Mouse (Mus musculus) right cerebral cortex, adult 2 months (tissue): ENCODE results near the gene Rhobtb3.
"Not testable (repeated sequence)": the region's sequence is repeated elsewhere in the genome, so short reads cannot be mapped to it uniquely, and the experiment has no call there.

Experiments used
- DNase-seq, 2 experiments: peaks; one replicate each; pipeline ENCODE4 v3.0.0; 2021 to 2022; ENCODE audit warnings: low spot score in 2 of 2

Gene Rhobtb3

GRCm38 (mm10) chr13:75929071-75929470 is 14.7 kb downstream of the Rhobtb3 start:
- not testable (repeated sequence) for DNase-seq

DNA sequence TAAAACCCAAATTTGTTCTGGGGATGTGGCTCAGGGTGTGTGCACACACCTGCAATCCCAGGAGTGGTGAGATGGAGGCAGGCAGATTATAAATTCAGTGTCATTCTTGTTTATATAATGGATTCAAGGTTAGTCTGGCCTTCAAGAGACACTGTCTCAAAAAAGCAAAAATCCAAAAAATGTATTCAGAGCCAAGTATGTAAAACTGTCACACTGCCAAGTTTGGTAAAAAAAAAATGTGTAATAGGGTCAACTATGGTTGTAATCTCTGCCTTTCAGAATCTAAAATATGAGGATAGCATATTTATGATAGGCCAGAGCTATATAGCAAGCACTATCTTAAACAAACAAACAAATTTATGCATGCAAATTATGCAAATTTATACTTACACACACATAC is 15.8 kb downstream of the Rhobtb3 start:
- no peak for DNase-seq

DNA sequence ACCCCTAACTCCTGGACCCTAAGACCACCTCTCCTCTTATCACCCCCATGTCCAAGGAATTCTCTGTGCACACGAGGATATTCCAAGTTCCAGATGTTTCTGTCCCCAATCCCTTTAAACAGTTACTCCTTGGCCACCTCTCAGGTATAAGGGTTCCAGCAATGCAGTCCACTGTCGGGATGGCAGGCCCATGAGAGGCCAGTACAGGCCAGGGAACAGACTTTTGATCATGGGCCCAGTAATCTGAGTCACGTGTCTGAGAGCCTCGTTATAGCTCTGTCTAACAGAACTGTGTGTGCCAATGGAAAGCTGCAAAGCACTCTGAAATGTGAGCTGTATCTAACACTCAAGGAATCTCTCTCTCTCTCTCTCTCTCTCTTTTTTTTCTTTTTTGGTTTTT is 29.6 kb downstream of the Rhobtb3 start:
- DNase-seq, result no peak

- DNase-seq, result no peak
Observed at GRCm38 (mm10) chr13:75908187-75908586, 35.5 kb downstream of the Rhobtb3 start.

DNA sequence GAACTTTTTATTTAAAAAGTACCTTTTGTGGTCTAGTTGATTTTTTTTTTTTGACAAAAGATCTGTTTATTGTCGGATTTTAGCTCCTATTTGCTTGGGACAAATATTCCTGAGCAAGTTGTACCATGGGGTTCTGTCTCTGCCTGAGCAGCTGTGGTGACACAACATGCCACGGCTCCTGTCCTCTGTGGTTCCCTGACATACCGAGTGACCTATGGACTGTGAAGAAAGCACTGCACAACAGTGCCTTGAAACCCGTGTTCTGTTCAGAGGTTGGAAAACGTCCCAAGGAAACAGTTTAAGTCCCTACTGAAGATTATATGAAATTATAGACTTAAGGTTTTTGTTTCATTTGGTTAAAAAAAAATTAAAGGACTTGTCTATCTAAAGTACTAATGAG is 36.6 kb downstream of the Rhobtb3 start:
- DNase-seq, result no peak

DNA sequence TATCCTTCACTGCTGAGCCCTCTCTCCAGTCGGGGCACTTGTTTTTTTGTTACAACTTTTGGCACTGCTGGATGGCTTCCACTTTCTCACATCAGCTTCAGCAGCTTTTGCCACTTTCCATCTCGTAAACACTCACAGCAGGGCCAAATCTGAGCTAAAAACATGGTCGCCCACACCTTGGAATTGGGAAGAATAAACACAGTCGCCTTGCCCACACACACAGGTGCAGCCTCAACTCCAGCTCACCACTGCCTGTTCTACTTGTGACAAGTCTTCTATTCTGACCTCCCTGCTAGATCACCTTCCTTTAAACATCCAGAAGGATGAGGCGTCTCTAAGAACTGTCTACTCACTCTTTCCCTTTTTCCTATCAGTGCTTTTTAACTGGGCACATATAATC is 39.1 kb downstream of the Rhobtb3 start:
- DNase-seq, result no peak

- DNase-seq, result not testable (repeated sequence)
Observed at GRCm38 (mm10) chr13:75900928-75901327, 42.8 kb downstream of the Rhobtb3 start.

GRCm38 (mm10) chr13:75892876-75893275 is 50.8 kb downstream of the Rhobtb3 start:
- no peak for DNase-seq

DNA sequence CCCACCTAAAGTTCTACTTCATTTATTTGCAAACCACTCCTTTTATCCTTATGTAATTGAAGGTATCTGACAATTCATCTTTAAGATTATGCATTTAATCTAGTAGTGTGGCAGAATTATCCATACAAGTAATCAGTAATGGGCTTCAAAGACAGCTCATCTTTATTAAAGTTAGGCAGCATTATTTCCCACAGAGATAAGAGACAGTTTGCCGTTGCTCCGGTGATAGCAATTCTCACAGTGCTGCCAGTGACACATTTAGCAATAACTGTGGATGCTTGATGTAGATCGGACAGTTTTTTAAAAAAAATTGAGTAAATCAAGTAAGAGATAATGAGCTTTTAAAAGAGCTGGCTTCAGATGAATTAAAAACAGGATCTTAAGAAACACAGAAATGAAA is 51.4 kb downstream of the Rhobtb3 start:
- DNase-seq, result no peak

DNA sequence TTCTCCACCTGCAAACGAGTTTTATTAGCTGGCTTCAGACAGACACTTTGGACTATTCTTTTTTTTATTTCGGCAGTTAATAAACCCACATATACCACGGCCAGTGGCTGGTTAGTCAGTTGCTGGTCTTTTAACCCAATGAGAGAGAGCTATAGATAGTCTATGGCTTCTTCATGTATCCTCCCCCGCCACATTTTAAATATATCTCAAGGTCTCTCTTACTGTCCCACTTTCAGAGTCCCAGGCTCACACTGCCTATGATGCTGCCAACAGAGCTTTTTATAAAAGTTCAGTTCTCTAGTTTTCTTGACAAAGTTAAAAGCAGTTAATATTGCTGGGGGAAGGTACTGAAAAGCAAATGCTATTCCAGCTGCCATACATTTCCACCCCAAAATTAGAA is 51.9 kb downstream of the Rhobtb3 start:
- DNase-seq, result no peak

- DNase-seq, result no peak
Observed at GRCm38 (mm10) chr13:75883792-75884191, 59.9 kb downstream of the Rhobtb3 start.

DNA sequence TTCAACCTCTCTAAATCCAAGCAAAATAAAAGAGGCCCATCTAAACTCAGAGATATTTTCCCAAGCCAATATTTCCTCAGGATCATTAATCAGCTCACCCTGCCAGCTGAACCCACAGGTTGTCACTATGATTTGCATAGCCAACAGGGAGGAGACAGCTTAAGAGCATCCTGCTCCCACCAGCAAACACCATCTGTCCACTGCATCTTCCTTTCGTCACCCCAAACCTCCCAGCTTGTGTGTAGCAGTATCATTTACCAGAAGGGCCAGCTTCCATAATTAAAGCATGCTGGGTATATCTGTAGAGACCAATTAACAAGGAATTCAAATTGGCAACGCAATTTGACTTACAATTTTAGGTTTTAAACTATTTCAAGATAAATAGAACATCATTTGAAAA is 63.2 kb downstream of the Rhobtb3 start:
- no peak for DNase-seq

DNA sequence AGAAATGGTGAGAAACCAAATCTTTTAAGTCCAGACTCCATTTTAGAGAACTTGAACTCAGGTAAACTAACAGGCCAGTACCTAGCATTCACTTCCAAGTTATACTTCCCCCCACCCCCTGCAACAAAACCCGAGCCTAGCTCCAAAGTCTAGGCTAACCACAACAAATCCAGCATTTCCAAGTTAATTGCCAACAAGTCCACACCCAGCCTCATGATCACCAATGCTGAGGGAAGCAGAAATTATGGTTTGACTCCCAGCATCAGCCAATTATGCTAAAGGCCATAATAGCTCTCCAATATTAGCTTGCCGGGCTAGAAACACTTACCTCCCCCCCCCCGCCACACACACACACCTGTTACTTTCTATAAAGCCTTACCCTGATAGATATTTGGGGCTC is 64.0 kb downstream of the Rhobtb3 start:
- DNase-seq, result no peak

DNA sequence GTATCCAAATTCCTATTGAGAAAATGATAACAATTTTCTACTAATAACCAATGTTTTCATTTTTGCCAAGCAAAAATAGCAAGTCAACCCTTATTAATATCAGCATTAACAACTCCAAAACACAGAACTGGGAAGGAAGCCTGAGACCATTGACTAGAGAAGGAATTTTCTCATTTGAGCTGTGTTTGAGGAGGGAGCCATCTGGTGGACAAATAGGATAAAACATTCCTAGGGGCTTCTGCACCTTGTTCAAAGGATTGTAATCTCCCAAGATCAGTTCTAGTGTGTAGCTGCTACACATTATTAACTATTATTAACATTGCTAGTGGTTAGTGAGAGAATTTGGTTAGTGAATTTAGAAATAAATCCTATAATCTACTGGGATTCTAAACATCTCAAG is 65.8 kb downstream of the Rhobtb3 start:
- peak; percentile 54 to 78 for DNase-seq

DNA sequence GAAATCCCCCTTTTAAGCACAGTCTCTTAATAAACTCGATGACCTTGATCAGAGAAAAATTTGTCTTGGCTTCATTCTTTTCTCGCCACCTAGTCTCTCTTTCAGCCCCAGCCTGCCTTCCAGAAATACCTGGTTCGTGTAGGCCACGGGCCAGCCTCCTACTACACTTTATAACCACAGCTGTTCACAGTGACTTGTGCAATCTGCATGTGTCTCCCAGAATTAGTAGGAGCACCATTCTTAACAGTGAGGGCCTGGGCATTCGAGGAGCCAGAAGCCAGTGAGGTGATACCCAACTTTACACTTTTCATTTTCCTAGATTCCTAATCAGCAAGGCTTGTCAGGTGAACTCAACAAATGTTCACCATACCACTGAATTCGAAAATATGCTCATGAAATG is 67.1 kb downstream of the Rhobtb3 start:
- DNase-seq, result no peak

DNA sequence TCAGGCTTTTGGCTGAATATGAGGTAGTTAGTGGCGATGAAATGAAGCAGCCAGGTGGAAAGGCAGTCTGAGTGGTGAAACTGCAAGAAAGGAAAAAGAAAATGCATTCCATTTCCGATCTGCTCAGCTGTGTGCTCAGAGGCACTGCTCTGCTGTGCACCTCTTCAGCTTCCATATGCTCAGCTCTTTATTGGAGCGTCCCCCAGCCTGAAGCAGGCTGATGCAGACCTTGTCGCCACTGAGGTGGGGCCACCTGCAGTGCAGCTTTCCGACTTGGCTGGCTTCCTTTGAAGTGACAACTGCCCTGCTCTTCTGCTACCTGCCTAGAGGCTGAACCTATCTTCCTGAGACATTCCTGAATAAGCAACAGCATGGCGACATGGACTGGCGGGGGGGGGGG is 67.5 kb downstream of the Rhobtb3 start:
- DNase-seq, result not testable (repeated sequence)

DNA sequence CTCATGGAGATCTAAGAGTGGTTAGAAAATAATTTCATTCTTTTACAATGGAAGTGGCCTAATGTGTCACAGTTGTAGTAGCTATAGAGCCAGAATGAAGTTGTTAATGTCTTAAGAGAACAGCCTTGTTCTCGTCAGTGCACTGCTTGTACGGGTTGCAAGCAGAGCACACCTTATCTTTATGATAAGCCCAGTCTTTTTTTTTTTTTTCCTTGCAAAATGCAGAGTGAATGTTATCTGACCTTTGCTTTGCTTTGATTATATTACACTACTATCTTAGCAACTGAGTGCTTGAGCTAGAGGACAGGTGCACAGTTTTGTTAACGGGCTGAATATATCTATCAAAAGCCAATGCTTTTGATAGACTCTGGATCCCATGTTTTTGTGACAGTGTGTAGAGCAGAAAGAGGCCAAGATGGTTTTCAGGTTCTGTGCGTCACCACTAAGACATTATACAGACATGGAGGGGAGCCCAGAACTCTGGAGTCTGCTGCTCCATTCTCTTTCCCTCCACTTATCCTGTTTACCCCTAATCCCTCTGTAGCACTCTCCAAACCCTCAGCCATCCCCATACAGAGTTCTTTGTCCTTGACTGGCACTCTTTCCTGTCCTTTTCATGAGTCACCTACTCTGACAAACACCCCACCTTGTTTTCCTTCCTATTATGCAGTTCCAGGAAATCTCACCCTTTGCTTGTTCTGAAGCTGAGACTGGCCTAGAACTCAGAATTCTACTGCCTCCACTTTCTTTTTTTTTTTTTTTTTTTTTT is 68.9 kb downstream of the Rhobtb3 start:
- DNase-seq, result no peak

GRCm38 (mm10) chr13:75867876-75868275 is 75.8 kb downstream of the Rhobtb3 start:
- peak; percentile 31 to 43 for DNase-seq

DNA sequence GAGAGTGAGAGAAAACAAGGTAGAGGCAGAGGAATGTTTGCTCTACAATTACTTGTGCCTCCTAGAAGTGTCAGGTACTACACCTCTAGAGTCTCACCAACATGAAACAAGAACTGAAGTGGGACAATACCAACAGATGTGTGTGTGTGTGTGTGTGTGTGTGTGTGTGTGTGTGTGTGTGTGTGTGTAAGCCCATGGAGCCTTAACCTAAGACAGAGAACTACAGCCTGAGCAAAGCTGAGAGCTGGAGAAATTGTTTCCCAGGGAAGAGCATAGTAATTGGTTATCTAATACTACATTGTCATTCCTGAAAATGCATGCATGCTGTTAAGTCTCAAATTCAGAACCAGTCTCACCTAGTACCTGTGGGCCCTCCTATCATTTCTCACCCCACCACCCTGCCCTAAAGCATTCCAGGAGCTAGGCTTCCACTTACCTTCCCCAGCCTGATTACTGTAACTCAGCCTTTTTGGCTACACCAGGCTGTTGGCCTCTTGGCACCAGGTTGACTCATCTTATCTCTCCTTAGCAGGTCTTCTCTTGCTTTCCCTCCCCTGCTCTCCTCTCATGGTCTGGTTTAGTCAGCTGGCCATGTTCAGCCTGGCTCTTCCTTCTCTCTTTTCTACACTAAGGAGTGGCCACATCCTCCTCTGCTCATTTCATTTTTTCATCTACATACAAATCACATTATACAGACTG is 78.1 kb downstream of the Rhobtb3 start:
- no peak for DNase-seq

DNA sequence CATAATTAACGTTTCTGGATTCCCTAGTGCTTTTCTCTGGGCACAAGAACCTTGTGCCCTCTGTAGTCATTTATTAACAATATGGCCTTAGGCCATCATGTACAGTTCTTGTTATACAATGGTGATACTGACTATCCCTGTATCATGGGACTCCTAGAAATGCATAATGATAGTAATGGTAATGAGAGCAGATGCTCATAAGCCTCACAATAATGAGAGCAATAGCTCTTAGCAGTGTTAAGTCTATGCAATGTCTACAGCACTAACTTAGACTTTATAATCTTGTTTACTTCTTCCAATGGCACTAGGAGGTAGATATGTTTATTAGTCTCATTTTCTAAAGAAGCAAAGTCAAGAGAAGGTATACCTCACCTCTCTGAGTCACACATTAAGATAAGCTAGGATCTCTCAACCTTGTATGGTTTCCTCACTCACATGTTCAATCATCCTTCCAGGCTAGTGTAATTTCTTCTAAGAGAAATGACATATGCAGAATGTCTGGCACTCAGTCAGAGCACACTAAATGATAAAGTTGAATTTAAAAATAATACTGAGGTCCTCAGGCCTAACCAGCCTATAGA is 84.4 kb downstream of the Rhobtb3 start:
- DNase-seq, result no peak

DNA sequence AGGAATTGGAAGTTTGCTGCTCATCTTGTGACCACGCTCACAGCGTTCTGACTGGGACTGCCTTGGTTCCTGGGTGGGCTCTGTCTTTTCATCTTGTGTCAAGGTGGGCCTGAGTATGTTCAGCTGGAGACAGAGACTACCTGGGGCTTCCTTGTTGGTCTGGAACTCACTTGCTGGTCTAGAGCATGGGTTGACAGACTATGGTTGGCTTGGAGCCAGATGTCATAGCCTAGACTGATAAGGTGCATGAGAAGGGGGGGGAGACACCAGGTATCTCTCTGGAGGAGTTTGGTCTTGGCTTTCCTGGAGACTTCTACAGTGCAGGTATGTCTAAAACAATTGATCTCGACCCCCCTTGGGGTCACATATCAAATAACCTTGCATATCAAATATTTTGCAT is 90.6 kb downstream of the Rhobtb3 start:
- DNase-seq, result no peak

GRCm38 (mm10) chr13:75852027-75852426 is 91.7 kb downstream of the Rhobtb3 start:
- no peak for DNase-seq

DNA sequence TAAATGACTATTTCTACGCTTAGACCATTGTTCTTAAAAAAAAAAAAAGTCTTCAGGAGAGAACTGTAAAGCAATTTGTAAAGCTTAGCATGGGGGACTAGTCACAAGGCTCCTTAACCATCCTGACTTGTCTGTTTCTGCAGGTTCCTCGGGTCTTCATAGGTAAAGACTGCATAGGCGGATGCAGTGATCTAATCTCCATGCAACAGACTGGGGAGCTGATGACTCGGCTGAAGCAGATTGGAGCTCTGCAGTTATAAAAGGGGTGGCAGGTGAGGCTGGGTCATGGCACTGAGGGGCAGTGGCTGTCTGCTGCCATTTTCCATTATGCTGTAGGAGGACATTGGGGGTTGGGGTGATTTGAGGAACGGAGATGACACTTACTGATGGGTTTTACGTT is 96.7 kb downstream of the Rhobtb3 start:
- DNase-seq, result no peak
